In the genomic region with DNA sequence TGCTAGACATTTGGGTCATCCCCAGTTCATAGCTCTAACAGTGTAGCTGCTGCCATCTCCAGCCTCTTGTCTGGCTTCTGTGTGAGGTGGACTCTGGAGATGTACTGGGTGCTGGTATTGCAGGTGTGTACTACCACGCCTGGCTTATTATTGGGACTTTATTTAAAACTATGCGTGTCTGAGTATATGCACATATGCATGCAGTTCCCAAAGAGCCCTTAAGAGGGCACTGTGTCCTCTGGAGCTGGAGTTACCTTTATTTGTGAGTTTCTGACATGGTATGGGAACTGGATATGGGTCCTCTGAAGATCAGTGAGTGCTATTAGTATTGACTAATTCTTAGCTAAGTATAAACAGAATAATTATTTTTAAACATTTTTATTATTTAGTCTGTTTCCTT, we compare ENCODE assay signal across 20 mouse cellular contexts. TPM values are rescaled to one million over a fixed set of nuclear protein-coding genes. Genes with fewer than 3 reads are reported as not detected.
DNase-seq lines count a peak whose midpoint lies in the region; ATAC-seq and TF ChIP-seq lines count a peak whose summit lies in the region.
"Had no signal": no experiment of that assay in that cellular context is flagged by ENCODE, and none has a peak within 500 bp of the region (broad histone marks: within the 10 kb centered on the region; RNA-seq: fewer than 3 reads in every experiment).

No protein-coding gene starts in this region.

- WGBS in forebrain, postnatal 0 days = 96% methylated on average over 2 of the region's 2 CpGs
- 97% methylated on average over 2 of the region's 2 CpGs for WGBS in forebrain, embryonic 12.5 days
- 80% methylated on average over 2 of the region's 2 CpGs for WGBS in liver, embryonic 14.5 days (ENCODE audit: insufficient replicate concordance)

- H3K27ac ChIP-seq in forebrain, postnatal 0 days (ENCODE audit: low read depth, low read length) = no peak overlapping the region
- H3K27ac ChIP-seq in forebrain, embryonic 12.5 days = no peak overlapping the region
- H3K27ac ChIP-seq in liver, embryonic 14.5 days = no peak overlapping the region
- H3K27ac ChIP-seq: heart, embryonic 13.5 days; limb, embryonic 10.5 days; liver, embryonic 15.5 days; macrophage; midbrain, embryonic 15.5 days; neural tube, embryonic 12.5 days had no signal

- no peak overlapping the region for H3K4me2 ChIP-seq in forebrain, postnatal 0 days (ENCODE audit: low read depth)
- no peak overlapping the region for H3K4me2 ChIP-seq in forebrain, embryonic 12.5 days
- no peak overlapping the region for H3K4me2 ChIP-seq in liver, embryonic 14.5 days (ENCODE audit: low read depth)
- H3K4me2 ChIP-seq: heart, embryonic 13.5 days; liver, embryonic 15.5 days; midbrain, embryonic 15.5 days; neural tube, embryonic 12.5 days had no signal

- no peak for TF ChIP-seq EP300 in liver, embryonic 14.5 days (IDR thresholded peaks at IDR 0.05; ENCODE audit: low read depth)

- intact Hi-C loops in gastrocnemius, postnatal 14 days (cut with DNase I; ENCODE audit: low total_unique reads) = no loop called here

- no peak overlapping the region for H3K4me3 ChIP-seq in forebrain, postnatal 0 days (ENCODE audit: low read depth, low read length)
- no peak overlapping the region for H3K4me3 ChIP-seq in forebrain, embryonic 12.5 days (replicated peaks)
- H3K4me3 ChIP-seq in liver, embryonic 14.5 days (ENCODE audit: insufficient read depth in 1 of 2, low read depth in 2 of 2, low read length in 2 of 2) = no peak overlapping the region
- H3K4me3 ChIP-seq: heart, embryonic 13.5 days; limb, embryonic 10.5 days; liver, embryonic 15.5 days; midbrain, embryonic 15.5 days; neural tube, embryonic 12.5 days had no signal

- H3K27me3 ChIP-seq in forebrain, postnatal 0 days (ENCODE audit: insufficient read depth, low read length) = no peaks in the 10 kb centered on the region
- H3K27me3 ChIP-seq in forebrain, embryonic 12.5 days = no peaks in the 10 kb centered on the region
- no peaks in the 10 kb centered on the region for H3K27me3 ChIP-seq in liver, embryonic 14.5 days (ENCODE audit: control insufficient read depth, insufficient read depth, low read length)
- H3K27me3 ChIP-seq: heart, embryonic 13.5 days; liver, embryonic 15.5 days; midbrain, embryonic 15.5 days; neural tube, embryonic 12.5 days had no signal

- H3K9ac ChIP-seq in forebrain, postnatal 0 days = no peak overlapping the region
- H3K9ac ChIP-seq in forebrain, embryonic 12.5 days = no peak overlapping the region
- H3K9ac ChIP-seq in liver, embryonic 14.5 days (replicated peaks) = no peak overlapping the region
- H3K9ac ChIP-seq: heart, embryonic 13.5 days; liver, embryonic 15.5 days; midbrain, embryonic 15.5 days; neural tube, embryonic 12.5 days had no signal

- no peaks in the 10 kb centered on the region for H3K36me3 ChIP-seq in forebrain, postnatal 0 days (ENCODE audit: insufficient read depth)
- H3K36me3 ChIP-seq in forebrain, embryonic 12.5 days (replicated peaks) = no peaks in the 10 kb centered on the region
- no peaks in the 10 kb centered on the region for H3K36me3 ChIP-seq in liver, embryonic 14.5 days (replicated peaks; ENCODE audit: control insufficient read depth, insufficient read depth, low read depth)
- H3K36me3 ChIP-seq: limb, embryonic 10.5 days; liver, embryonic 15.5 days; midbrain, embryonic 15.5 days; neural tube, embryonic 12.5 days had no signal

- no peak for DNase-seq in forebrain, postnatal 0 days
- DNase-seq in liver, embryonic 14.5 days (ENCODE audit: low read depth in 3 of 3, low spot score in 3 of 3) = no peak
- DNase-seq in liver (no peak), NIH3T3 (ENCODE audit: low read depth) (peak; percentile 9)
- peak; percentile 35 for DNase-seq in naive thymus-derived CD4-positive, alpha-beta T cell, adult 2 months (ENCODE audit: low read depth)
- DNase-seq in yolk sac, embryonic 10.5 days (ENCODE audit: low spot score) = no peak
- DNase-seq in gastrocnemius, postnatal 14 days = no peak
- DNase-seq: cerebellum, postnatal 10 days; gastrocnemius, postnatal 10 days; kidney, postnatal 10 days; right cerebral cortex, postnatal 25 days; thymus, postnatal 14 days had no signal

- H3K9me3 ChIP-seq in forebrain, postnatal 0 days (ENCODE audit: low read length) = no peaks in the 10 kb centered on the region
- peaks cover 5% of the 10 kb centered on the region; the same call in 1 of the 2 replicates for H3K9me3 ChIP-seq in forebrain, embryonic 12.5 days
- peaks cover 3% of the 10 kb centered on the region; the same call in 1 of the 2 replicates for H3K9me3 ChIP-seq in liver, embryonic 14.5 days (ENCODE audit: control insufficient read depth, low read length)
- H3K9me3 ChIP-seq: limb, embryonic 10.5 days; liver, embryonic 15.5 days; midbrain, embryonic 15.5 days; neural tube, embryonic 12.5 days had no signal

- ATAC-seq in forebrain, postnatal 0 days = no peak
- ATAC-seq in forebrain, embryonic 12.5 days (ENCODE audit: low FRiP score) = no peak
- ATAC-seq in liver, embryonic 14.5 days (ENCODE audit: insufficient read depth) = no peak
- ATAC-seq: forebrain, embryonic 16.5 days; midbrain, embryonic 15.5 days had no signal

- no peaks in the 10 kb centered on the region for H3K4me1 ChIP-seq in forebrain, postnatal 0 days (ENCODE audit: insufficient read depth)
- no peaks in the 10 kb centered on the region for H3K4me1 ChIP-seq in forebrain, embryonic 12.5 days
- peaks cover 0 to 2% of the 10 kb centered on the region in 2 experiments; a peak in 2 of 4 replicates for H3K4me1 ChIP-seq in liver, embryonic 14.5 days (replicated peaks; ENCODE audit: control insufficient read depth in 2 of 2, insufficient read depth in 2 of 2, low read length in 1 of 2)
- H3K4me1 ChIP-seq: liver, embryonic 15.5 days; midbrain, embryonic 15.5 days; neural tube, embryonic 12.5 days had no signal

- TF ChIP-seq CTCF in forebrain, postnatal 0 days (IDR thresholded peaks at IDR 0.05; ENCODE audit: low read depth) = peak; percentile 10; the same call in 1 of the 2 replicates
- TF ChIP-seq CTCF in liver, embryonic 14.5 days (IDR thresholded peaks at IDR 0.05; ENCODE audit: low read depth) = peak; percentile 48; the same call in 1 of the 2 replicates

RNA-seq across cellular contexts. Expression of gene Cdc14b, which starts 9.6 kb away (rescaled TPM):
- total RNA-seq in forebrain, postnatal 0 days (2014; rRNA removed) = 1.7 and 3.0 TPM in 2 replicates
- polyA plus RNA-seq in forebrain, postnatal 0 days (2015; fragmentation: Nextera tagmentation; extraction: Ambion mirVana) = 0.42 and 0.75 TPM in 2 replicates
- polyA plus RNA-seq in forebrain, embryonic 12.5 days (2016; fragmentation: Nextera tagmentation; extraction: Ambion mirVana) = 8.3 and 11.2 TPM in 2 replicates
- polyA plus RNA-seq in liver, embryonic 14.5 days (2012; rRNA removed) = 3.4 and 4.1 TPM in 2 replicates
- 5.6 and 8.9 TPM in 2 replicates for polyA plus RNA-seq in liver, embryonic 14.5 days (2014; fragmentation: Nextera tagmentation; extraction: Ambion mirVana)
- total RNA-seq in gastrocnemius, postnatal 14 days (2021) = 1 to 10 TPM; 4.0 to 4.4 TPM

RNA-seq across cellular contexts. Expression of gene Aaed1, which starts 27.8 kb away (rescaled TPM):
- total RNA-seq in forebrain, postnatal 0 days (2014; rRNA removed) = 9.8 and 13.5 TPM in 2 replicates
- polyA plus RNA-seq in forebrain, postnatal 0 days (2015; fragmentation: Nextera tagmentation; extraction: Ambion mirVana) = 7.2 and 9.1 TPM in 2 replicates
- 15.7 and 16.9 TPM in 2 replicates for polyA plus RNA-seq in forebrain, embryonic 12.5 days (2016; fragmentation: Nextera tagmentation; extraction: Ambion mirVana)
- polyA plus RNA-seq in liver, embryonic 14.5 days (2012; rRNA removed) = 4.3 and 7.0 TPM in 2 replicates
- polyA plus RNA-seq in liver, embryonic 14.5 days (2014; fragmentation: Nextera tagmentation; extraction: Ambion mirVana) = 14.9 and 15.0 TPM in 2 replicates
- 10 to 100 TPM; 27.8 to 31.9 TPM for total RNA-seq in gastrocnemius, postnatal 14 days (2021)

Comparison
In these comparisons a context has a peak if more than half of its experiments do, and no peak if none do; other contexts are left out.
1. DNase-seq: peak in NIH3T3 (single experiment) and naive thymus-derived CD4-positive, alpha-beta T cell, adult 2 months (single experiment); none in forebrain, postnatal 0 days (single experiment), liver, embryonic 14.5 days (0 of 3), liver (single experiment), yolk sac, embryonic 10.5 days (single experiment) and gastrocnemius, postnatal 14 days (single experiment).